Mouse (Mus musculus): ENCODE measurements around the gene Usp40.
A peak's percentile ranks its signal among the peaks of the same experiment; 100 is the strongest.
"Not testable (repeated sequence)": the region's sequence is repeated elsewhere in the genome, so short reads cannot be mapped to it uniquely, and the experiment has no call there.

The Usp40 gene

DNA sequence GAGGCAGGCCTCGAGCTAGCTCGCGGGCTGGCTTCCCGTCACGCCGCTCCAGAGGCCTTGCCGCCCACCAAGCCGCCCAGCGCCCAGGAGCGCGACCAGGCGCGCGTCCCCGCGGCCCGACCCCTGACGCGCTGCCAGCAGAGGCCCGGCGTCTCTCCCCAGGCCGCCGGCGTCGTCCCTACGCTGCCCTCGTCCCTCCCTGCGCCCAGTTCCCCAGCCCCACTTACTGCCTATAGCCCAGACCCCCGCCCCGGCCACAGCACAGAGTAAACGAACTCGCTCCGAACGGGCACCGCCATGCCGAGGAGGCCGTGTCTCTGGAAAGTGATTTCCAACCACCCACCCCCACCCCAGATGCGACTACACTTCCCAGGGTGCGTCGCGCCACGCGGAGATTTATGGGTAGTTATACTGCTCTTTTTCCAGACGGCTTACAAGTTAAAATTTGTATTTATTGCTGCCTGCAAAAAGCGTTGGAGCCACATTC is at the start of gene Usp40:
Gene Usp40 (minus strand): TSS at position 341 of the 487 bp plus-strand sequence.
- peak; percentile 48 to 71 for DNase-seq (ENCODE audit: low spot score in 2 of 2)

GRCm38 (mm10) chr1:88055088-88055487 is 46.7 kb upstream of the Usp40 start, which contains the start of gene Ugt1a10:
Gene Ugt1a10, plus strand, starts transcription at chr1:88055388.
- no peak for DNase-seq (ENCODE audit: low spot score in 2 of 2)

DNA sequence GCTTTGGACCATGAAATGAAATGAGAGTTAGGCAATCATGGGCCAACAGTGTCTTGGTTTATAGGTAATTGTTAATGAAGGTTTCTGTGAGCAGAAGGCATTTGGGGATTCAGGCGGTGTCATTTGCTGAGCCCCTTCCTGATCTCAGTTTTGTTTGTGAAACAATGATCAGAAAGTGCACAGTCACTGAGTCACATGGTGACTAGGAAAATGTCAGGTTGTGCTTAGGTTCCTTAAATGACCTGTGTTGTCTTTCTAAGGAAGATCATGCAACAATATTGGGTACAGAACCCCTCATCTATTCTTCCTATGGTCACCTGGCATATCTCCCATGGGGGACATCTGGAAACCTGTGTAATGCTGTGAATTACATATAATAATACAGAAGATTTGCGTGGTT is 39.1 kb upstream of the Usp40 start:
- DNase-seq (ENCODE audit: low spot score in 2 of 2): not testable (repeated sequence)

- not testable (repeated sequence) for DNase-seq (ENCODE audit: low spot score in 2 of 2)
Measured at GRCm38 (mm10) chr1:88044832-88045437, 36.6 kb upstream of the Usp40 start.

- not testable (repeated sequence) for DNase-seq (ENCODE audit: low spot score in 2 of 2)
Measured at GRCm38 (mm10) chr1:88043044-88043443, 34.7 kb upstream of the Usp40 start.

GRCm38 (mm10) chr1:88025244-88025643 is 16.9 kb upstream of the Usp40 start:
- not testable (repeated sequence) for DNase-seq (ENCODE audit: low spot score in 2 of 2)

- no peak for DNase-seq (ENCODE audit: low spot score in 2 of 2)
Measured at GRCm38 (mm10) chr1:88015371-88015770, 7.0 kb upstream of the Usp40 start.

DNA sequence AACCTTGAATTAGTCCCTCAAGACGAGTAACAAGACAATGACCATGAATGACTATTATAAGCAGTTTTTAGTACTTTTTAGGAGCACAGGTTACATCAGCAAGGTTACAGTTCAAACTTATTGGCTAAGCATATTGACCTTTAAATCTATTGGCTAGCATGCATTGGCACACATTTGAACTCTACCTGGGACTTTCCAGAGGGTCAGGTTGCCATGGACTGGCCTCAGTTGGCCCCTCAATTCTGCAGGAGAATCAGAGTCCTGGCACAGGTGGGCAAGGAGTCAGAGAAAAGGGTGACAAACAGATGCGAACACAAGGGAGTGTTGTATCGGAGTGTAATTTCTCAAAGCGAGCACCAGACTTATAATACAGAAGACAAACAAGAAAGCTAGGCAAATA is 6.3 kb upstream of the Usp40 start:
- DNase-seq (ENCODE audit: low spot score in 2 of 2): no peak

DNA sequence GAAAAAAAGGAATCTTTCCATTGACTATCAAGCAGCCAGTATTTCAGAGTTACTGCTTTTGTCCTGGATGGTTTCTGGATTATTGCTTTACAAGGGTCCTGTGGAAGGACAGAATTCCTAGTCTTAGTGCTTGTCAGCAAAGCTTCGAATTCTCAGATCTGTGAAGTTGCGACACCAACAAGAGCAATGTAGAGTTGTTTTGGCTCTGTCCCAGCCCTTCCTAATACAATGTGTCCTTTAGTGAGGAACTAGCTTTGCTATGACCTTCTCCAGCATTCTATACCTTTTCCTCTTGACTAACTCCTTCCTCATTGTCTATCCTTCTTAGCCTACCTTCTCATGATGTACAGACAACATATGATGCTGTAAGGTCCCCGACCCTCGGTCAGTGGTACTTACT is 5.8 kb upstream of the Usp40 start:
- no peak for DNase-seq (ENCODE audit: low spot score in 2 of 2)

GRCm38 (mm10) chr1:88013726-88014125 is 5.4 kb upstream of the Usp40 start:
- no peak for DNase-seq (ENCODE audit: low spot score in 2 of 2)

DNA sequence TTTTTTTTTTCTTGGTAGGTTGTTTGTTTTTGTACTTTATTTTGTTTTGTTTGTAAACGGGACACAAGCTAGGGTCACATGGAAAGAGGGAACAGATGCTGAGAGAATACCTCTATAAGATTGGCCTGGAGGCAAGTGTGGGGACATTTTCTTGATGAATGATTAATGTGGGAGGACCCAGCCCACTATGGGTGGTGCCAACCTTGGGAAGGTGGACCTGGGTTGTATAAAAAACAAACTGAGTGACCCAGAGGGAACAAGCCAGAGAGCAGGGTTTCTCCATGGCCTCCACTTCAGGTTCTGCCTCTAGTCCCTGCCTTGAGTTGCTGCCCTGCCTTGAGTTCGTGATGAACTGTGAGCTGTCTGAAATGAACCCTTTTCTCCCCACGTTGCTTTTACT is 1.2 kb upstream of the Usp40 start:
- no peak for DNase-seq (ENCODE audit: low spot score in 2 of 2)

- no peak for DNase-seq (ENCODE audit: low spot score in 2 of 2)
Measured at GRCm38 (mm10) chr1:88008735-88009134, 384 bp upstream of the Usp40 start.

GRCm38 (mm10) chr1:88007692-88008210 is 600 bp downstream of the Usp40 start:
- DNase-seq (ENCODE audit: low spot score in 2 of 2): no peak

DNA sequence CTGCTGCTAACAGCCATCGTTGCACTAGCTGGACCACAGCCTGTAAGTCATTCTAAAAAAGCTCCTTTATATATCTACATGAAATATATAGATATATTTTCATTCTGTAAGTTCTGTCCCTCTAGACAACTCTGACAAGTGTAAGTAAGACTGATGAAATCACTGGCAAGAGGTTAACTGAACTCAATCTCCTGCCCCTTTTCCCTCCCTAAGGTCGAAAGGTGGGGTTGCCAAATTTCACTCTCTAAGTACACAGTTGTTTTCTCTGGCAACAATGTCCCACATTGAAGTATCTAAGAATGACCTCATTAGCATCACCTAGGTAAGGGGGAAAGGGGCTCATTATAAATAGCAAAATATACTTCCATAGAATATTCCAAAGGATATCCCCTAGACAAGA is 15.6 kb downstream of the Usp40 start:
- DNase-seq (ENCODE audit: low spot score in 2 of 2): no peak

DNA sequence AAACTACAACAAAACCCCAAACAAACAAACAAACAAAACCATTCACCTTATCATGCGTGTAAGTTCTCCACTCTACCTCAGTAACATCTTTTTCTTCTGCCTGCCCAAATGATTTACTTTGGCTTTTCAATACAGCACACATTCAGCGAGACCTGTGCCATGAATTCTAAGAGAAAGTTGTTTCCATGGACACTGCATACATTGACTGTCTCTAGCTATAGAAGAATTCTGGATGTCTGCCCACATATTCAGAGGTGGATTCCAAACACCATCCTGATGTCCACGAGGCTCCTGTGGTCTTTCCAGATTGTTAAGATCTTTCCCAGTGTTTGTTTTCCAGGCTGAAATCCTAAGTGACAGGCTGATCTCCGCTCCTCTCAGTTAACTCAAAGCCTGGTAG is 26.1 kb downstream of the Usp40 start:
- DNase-seq (ENCODE audit: low spot score in 2 of 2): no peak

GRCm38 (mm10) chr1:87970381-87970780 is 38.0 kb downstream of the Usp40 start:
- no peak for DNase-seq (ENCODE audit: low spot score in 2 of 2)

DNA sequence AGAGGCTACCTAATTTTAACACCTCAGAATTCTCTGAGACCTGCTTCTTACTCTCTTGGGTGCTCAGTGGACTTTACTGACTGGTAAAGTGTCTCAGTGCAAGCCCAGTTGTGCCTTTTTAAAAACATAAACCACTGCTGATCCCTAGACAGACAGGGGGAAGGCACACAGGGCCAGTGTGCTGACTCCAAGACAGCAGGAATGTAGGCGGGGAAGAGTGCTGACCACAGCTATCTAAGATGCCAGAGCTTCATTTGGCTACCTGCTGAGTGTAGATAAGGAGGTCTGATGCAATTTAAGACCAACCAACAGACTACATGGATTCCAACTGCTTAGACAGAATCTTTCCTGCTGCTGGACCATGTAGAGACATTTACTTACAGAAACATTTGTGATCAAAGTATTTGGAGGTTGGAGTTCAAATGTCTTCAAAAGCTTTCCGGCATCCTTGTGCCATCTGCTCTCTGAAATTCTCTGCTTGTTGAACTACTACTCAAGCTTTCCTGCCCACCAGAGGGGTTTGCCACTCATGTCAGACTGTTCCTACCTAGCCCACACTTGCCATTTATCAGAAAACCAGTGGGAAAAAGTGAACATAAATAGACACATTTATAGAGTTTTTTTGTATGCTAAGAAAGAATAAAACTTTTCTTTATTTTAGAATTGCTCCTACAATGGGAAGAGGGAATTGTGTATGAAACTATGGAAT is 46.7 kb downstream of the Usp40 start:
- no peak for DNase-seq (ENCODE audit: low spot score in 2 of 2)

GRCm38 (mm10) chr1:87960752-87961151 is 47.6 kb downstream of the Usp40 start:
- no peak for DNase-seq (ENCODE audit: low spot score in 2 of 2)

DNA sequence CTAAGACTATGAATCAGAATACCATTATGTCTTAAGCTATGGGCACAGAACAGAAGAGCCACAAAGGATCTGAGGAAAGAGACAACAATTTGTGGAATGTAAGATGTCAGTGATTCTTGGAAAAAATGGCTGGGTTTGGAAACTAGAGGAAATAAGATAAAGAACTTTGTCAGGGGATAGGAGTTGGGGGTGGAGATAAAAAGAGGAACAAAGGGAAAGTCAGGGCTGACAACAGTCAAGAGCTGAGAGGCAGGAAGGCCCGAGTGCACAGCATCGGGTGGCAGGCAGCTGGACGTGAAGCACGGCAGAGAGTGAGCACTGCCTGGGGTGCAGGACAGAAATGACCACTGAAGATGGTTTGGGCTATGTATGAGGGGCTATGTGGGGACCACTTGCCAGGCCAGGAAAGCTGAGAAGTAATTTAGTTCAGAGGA is 48.3 kb downstream of the Usp40 start:
- DNase-seq (ENCODE audit: low spot score in 2 of 2): no peak

DNA sequence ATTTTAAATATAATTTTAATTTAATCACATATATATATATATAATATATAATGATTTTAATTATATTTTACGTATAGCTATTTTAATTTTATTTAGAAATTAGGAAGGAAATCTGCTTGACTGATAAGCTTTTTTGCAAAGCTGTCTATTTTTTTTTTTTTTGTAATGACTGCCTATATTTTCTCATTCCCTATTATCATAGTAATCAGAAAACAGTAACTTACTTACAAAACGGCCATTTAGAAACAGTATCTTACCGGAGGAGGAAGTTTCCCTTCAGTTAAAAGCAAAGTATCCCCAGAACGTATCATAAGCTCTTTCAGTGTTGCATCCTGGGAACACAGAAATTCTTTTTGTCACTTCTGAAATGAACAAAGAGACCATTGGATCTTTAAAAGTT is 48.8 kb downstream of the Usp40 start:
- DNase-seq (ENCODE audit: low spot score in 2 of 2): no peak

- no peak for DNase-seq (ENCODE audit: low spot score in 2 of 2)
Measured at GRCm38 (mm10) chr1:87958931-87959330, 49.4 kb downstream of the Usp40 start.

DNA sequence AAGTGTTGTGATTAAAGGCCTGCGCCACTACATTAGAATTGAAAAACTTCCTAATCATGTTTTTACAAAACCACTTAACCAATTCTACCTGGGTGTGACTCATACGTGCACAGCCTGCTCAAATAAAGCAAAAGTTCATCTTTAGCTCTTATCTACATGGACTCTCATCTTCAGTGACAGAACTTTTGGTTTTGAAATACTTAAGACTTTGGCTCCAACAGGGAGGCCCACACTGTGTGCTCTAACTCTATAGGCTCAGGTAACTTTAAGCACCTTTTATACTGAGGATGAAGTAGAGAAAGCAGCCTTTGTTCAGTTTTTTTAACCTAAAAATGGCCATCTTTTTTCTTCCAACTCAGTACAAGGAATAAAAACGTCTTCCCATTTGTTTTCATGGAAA is 55.3 kb downstream of the Usp40 start:
- no peak for DNase-seq (ENCODE audit: low spot score in 2 of 2)

GRCm38 (mm10) chr1:87951641-87952040 is 56.7 kb downstream of the Usp40 start:
- DNase-seq (ENCODE audit: low spot score in 2 of 2): no peak

Data from frontal cortex, postnatal 25 days (tissue).